Mouse (Mus musculus) stomach, embryonic 14.5 days (tissue): ENCODE measurements around the gene Igfbp6. TPM values are rescaled to one million over a fixed set of nuclear protein-coding genes. Genes with fewer than 3 reads are reported as not detected.
A peak's percentile ranks its signal among the peaks of the same experiment; 100 is the strongest.

Source experiments
- ATAC-seq: fragments of 200-750 bp; cut with Nextera tagmentation; 2 replicates; pipeline ENCODE4 v1.8.0; 2017; ENCODE audit warnings: low read depth, moderate TSS enrichment; ENCODE audit not compliant: insufficient number of reproducible peaks, insufficient read depth, low FRiP score
- H3K27ac ChIP-seq: fragments of 300-500 bp; sonication (generic); 2 replicates; pipeline ENCODE4 v1.5.1; 2014; ENCODE audit warnings: mild to moderate bottlenecking, low read length, moderate library complexity, mixed read lengths
- H3K27me3 ChIP-seq: fragments of 300-500 bp; sonication (generic); 2 replicates; pipeline ENCODE4 v1.6.1; 2014; ENCODE audit warnings: low read length, control low read depth, mixed read lengths; ENCODE audit not compliant: control insufficient read depth, insufficient read depth
- H3K36me3 ChIP-seq: fragments of 300-500 bp; sonication (generic); 2 replicates; pipeline ENCODE4 v1.6.1; 2014; ENCODE audit warnings: mild to moderate bottlenecking, control low read depth, low read length, moderate library complexity, mixed read lengths; ENCODE audit not compliant: control insufficient read depth, insufficient read depth
- H3K4me1 ChIP-seq: fragments of 300-500 bp; sonication (generic); 2 replicates; pipeline ENCODE4 v1.6.1; 2014; ENCODE audit warnings: low read length, control low read depth, mixed read lengths; ENCODE audit not compliant: control insufficient read depth, insufficient read depth
- H3K4me2 ChIP-seq: fragments of 300-500 bp; sonication (generic); replicated peaks from 2 replicates; pipeline ENCODE4 v1.6.1; 2014; ENCODE audit warnings: low read depth, low read length, control low read depth
- H3K4me3 ChIP-seq: fragments of 300-500 bp; sonication (generic); 2 replicates; pipeline ENCODE4 v1.5.1; 2014; ENCODE audit warnings: low read depth, low read length, control low read depth
- H3K9ac ChIP-seq: fragments of 300-500 bp; sonication (generic); replicated peaks from 2 replicates; pipeline ENCODE4 v1.6.1; 2014; ENCODE audit warnings: low read depth, mild to moderate bottlenecking, control low read depth, low read length, moderate library complexity, mixed read lengths
- H3K9me3 ChIP-seq: fragments of 300-500 bp; sonication (generic); 2 replicates; pipeline ENCODE4 v1.6.1; 2016; ENCODE audit warnings: low read depth, low read length, control low read depth; ENCODE audit not compliant: control insufficient read depth
- WGBS: fragments of 180-500 bp; shearing (Covaris S2); extraction: QIAGEN DNeasy Blood & Tissue Kit; methylation state at CpG from one replicate; pipeline ENCODE4 v1.1.7; 2014; 5-methylcytosine and 5-hydroxymethylcytosine counted together
- polyA plus RNA-seq: library from polyadenylated mRNA; unstranded; fragments of >200 nt; fragmentation: Nextera tagmentation; extraction: Ambion mirVana; gene quantifications from 2 replicates; pipeline ENCODE4 v1.2.1, GENCODE M21; 2014

The Igfbp6 gene
- polyA plus RNA-seq, 1 experiment from 2014 or later: 13.1 TPM

DNA sequence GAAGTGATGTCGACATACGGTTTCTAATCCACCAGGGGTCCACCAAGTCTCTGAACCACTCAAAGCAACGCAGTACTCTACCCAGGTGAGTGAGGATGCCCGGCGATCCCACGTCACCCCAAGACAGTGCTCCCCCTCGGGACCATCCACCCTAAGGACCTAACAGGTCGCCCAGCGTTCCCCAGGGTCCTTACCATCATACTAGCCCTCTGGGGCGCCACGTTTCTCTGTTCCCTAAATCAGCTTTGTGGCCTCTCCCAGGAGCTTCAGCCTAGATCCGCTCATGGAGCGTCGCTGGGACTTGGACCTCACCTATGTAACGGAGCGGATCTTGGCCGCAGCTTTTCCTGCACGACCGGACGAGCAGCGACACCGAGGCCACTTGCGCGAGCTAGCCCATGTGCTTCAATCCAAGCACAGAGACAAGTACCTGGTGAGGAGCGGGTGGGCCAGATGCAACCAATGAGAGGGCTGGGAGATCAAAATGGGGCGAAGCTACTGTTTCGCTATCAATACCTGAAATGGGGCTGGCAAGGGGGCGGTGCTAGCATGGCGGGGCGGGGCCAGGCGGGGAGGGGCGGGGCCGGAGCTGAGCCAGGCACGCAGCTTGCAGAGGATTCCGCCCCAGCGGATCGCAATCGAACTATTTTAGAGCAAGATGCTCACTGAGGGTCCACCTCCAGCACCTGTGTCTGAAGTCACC lies 37.3 kb upstream of the Igfbp6 start:
- no peaks in the 10 kb centered on the region for H3K9me3 ChIP-seq
- no peak for ATAC-seq
- 0 out of 2 replicates have a peak overlapping the region, but pooled peaks have one; percentile 1 for H3K4me3 ChIP-seq
- H3K4me1 ChIP-seq: peaks cover 55% of the 10 kb centered on the region
- 25% methylated on average over 38 of the region's 38 CpGs for WGBS
- peak overlapping the region; percentile 25 for H3K4me2 ChIP-seq
- H3K36me3 ChIP-seq: peaks cover 51% of the 10 kb centered on the region
- no peak overlapping the region for H3K9ac ChIP-seq
- H3K27me3 ChIP-seq: no peaks in the 10 kb centered on the region
- H3K27ac ChIP-seq: no peak overlapping the region

DNA sequence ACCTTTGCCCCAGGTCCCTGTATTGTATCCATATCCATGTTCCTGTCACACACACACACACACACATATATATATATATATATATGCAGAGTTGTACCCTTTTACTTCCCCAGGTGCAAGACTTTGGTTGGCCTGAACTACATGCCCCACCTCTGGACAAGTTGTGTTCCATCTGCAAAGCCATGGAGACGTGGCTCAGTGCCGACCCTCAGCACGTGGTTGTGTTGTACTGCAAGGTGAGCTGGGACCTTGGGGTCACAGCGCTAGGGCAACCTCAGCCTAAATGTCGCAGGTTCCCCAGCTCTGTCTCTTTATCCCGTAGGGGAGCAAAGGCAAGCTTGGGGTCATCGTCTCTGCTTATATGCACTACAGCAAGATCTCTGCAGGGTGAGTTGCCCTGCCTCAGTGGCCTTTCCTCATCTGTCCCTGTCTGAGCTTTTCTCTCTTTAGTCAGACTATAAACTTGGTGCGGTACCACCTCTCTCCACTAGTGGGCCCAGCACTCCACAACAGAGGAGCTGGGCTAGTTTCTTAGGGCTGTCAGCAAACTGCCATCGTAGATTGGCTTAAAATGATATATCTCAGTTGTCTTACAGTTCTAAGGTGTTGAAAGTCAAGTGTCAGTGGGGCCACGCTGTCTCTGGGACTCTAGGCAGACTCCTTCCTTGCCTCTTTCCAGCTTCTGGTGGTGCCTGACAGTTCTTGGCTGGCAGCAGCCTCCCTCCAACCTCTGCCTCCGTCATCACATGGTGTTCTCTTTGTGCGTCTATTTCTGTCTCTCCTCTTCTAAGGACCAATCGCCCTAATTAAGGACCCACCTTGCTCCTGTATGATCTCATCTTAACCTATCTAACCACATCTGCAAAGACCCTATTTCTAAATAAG lies 36.2 kb upstream of the Igfbp6 start:
- no peaks in the 10 kb centered on the region for H3K27me3 ChIP-seq
- H3K4me1 ChIP-seq: peaks cover 45% of the 10 kb centered on the region
- peaks cover 59% of the 10 kb centered on the region for H3K36me3 ChIP-seq
- no peak overlapping the region for H3K9ac ChIP-seq
- WGBS: 41% methylated on average over 13 of the region's 13 CpGs
- no peak overlapping the region for H3K27ac ChIP-seq
- H3K4me3 ChIP-seq: no peak overlapping the region
- H3K4me2 ChIP-seq: no peak overlapping the region
- no peak for ATAC-seq
- H3K9me3 ChIP-seq: no peaks in the 10 kb centered on the region

DNA sequence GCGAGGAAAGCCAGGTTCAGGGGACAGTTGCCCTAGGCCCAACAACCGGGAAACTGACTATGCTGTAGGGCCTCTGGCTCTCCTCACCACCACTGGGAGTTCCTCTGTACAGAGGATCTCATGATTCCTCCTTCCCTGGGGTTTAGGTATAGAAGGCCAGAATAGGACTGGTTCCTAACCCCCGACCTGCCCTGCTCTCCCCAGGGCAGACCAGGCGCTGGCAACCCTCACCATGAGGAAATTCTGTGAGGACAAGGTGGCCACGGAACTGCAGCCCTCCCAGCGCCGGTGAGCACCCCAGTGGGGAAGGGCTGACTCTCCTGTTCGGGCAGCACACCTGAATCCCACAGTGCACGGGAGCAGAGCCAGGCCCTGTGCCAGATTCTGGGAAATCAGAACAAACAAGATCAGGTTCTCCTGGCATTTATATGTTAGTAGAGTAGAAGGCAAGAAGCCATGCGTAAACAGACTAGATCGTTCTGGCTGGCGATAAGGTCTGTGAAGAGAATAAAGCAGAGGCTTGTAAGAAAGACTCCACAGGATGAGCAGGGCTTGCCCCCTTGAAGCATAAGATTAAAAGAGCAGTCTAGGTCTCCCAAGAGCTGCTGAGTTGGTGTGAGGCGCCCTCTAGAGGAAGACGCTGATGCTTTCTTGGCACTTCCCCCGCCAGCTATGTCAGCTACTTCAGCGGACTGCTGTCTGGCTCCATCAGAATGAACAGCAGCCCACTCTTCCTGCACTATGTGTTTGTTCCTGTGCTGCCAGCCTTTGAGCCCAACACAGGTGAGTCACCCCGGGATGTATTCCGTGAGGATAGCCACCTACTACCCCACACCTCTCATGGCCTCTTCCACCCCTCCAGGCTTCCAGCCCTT lies 35.3 kb upstream of the Igfbp6 start:
- Histone ChIP-seq H3K27me3 (no peaks in the 10 kb centered on the region), H3K27ac (no peak overlapping the region), H3K9me3 (no peaks in the 10 kb centered on the region), H3K4me1 (peaks cover 36% of the 10 kb centered on the region), H3K4me3 (no peak overlapping the region), H3K4me2 (no peak overlapping the region), H3K9ac (no peak overlapping the region), H3K36me3 (peaks cover 68% of the 10 kb centered on the region)
- no peak for ATAC-seq
- 51% methylated on average over 18 of the region's 18 CpGs for WGBS

DNA sequence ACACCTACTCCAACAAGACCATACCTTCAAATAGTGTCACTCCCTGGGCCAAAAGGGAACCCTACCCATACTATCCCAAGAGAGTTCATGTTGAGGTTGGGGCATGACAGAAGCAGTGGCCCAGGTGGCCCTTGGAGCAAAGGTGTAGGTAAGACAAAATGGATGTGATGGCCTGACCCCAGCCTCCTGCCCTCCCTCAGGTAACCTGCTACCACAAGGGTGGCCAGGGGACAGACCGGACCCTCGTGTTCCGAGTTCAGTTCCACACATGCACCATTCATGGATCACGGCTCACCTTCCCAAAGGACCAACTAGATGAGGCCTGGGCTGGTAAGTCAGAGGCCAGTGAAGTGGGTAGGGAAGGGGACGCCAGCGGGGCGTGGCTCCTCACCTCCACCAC lies 33.9 kb upstream of the Igfbp6 start:
- Histone ChIP-seq H3K4me1 (peaks cover 26% of the 10 kb centered on the region), H3K4me2 (no peak overlapping the region), H3K36me3 (peaks cover 76% of the 10 kb centered on the region), H3K4me3 (no peak overlapping the region), H3K9me3 (no peaks in the 10 kb centered on the region), H3K27ac (no peak overlapping the region), H3K9ac (no peak overlapping the region), H3K27me3 (no peaks in the 10 kb centered on the region)
- no peak for ATAC-seq
- WGBS: 91% methylated on average over 7 of the region's 7 CpGs

DNA sequence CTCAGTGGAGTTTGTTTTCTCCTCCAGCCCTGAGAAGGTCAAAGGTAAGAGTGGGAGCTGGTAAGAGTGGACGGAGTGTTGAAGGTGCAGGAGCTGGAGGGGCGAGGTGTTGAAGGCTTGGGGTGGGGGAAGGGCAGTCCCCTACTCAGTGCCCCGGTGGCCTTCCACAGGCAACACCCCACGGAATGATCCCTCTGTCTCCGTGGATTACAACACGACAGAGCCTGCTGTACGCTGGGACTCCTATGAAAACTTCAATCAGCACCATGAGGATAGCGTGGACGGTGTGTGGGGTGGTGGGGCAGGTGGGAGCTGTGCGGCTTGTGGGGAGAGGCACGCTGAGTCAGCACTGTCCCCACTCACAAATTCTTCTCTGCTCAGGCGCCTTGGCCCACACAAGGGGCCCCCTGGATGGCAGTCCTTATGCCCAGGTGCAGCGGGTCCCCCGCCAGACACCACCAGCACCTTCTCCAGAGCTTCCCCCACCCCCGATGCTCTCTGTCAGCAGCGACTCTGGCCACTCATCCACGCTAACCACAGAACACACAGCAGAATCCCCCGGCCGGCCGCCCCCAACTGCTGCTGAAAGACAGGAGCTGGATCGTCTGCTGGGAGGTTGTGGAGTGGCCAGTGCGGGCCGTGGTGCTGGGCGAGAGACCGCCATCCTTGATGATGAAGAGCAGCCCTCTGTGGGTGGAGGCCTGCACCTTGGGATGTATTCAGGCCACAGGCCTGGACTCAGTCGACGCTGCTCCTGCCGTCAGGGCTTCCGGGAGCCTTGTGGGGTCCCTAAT lies 33.3 kb upstream of the Igfbp6 start:
- no peak for ATAC-seq
- WGBS: 77% methylated on average over 29 of the region's 29 CpGs
- peaks cover 20% of the 10 kb centered on the region for H3K4me1 ChIP-seq
- no peaks in the 10 kb centered on the region for H3K27me3 ChIP-seq
- H3K36me3 ChIP-seq: peaks cover 81% of the 10 kb centered on the region
- no peak overlapping the region for H3K9ac ChIP-seq
- H3K4me3 ChIP-seq: no peak overlapping the region
- H3K9me3 ChIP-seq: no peaks in the 10 kb centered on the region
- no peak overlapping the region for H3K27ac ChIP-seq
- no peak overlapping the region for H3K4me2 ChIP-seq

DNA sequence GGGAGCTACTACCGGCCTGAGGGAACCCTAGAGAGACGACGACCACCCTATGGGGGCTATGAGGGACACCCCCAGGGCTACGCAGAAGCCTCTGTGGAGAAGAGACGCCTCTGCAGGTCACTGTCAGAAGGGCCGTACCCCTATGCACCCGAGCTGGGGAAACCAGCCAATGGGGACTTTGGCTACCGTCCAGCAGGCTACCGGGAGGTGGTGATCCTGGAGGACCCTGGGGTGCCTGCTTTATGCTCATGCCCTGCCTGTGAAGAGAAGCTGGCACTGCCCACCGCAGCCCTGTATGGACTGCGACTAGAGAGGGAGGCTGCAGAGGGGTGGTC lies 32.7 kb upstream of the Igfbp6 start:
- peaks cover 84% of the 10 kb centered on the region for H3K36me3 ChIP-seq
- no peaks in the 10 kb centered on the region for H3K9me3 ChIP-seq
- no peaks in the 10 kb centered on the region for H3K27me3 ChIP-seq
- H3K4me1 ChIP-seq: peaks cover 14% of the 10 kb centered on the region
- WGBS: 85% methylated on average over 11 of the region's 11 CpGs
- no peak overlapping the region for H3K4me3 ChIP-seq
- no peak for ATAC-seq
- no peak overlapping the region for H3K4me2 ChIP-seq
- H3K9ac ChIP-seq: no peak overlapping the region
- no peak overlapping the region for H3K27ac ChIP-seq

DNA sequence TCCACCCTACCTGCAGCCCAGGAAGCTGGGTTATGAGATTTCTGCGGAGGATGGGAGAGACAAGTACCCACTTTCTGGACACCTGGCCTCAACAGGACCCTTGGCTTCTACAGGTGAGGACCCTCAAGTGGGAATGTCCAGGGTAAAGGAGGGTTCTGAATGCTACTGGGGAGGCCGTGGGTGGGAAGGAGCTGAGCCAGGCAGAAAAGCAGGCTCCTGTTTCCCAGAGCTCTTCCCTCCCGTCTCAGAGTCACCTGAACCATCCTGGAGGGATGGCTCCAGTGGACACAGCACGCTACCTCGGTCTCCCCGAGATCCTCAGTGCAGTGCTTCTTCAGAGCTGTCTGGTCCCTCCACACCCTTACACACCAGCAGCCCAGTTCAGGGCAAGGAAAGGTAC lies 32.0 kb upstream of the Igfbp6 start:
- H3K27ac ChIP-seq: no peak overlapping the region
- no peak overlapping the region for H3K9ac ChIP-seq
- WGBS: 94% methylated on average over 6 of the region's 6 CpGs
- no peak overlapping the region for H3K4me3 ChIP-seq
- H3K27me3 ChIP-seq: no peaks in the 10 kb centered on the region
- no peak for ATAC-seq
- H3K9me3 ChIP-seq: no peaks in the 10 kb centered on the region
- peaks cover 90% of the 10 kb centered on the region for H3K36me3 ChIP-seq
- no peak overlapping the region for H3K4me2 ChIP-seq
- peaks cover 14% of the 10 kb centered on the region; the same call in 1 of the 2 replicates for H3K4me1 ChIP-seq
